Mouse (Mus musculus) forebrain, embryonic 12.5 days (tissue): Measurements from ENCODE around the gene Ppp1r9a. TPM values are rescaled to one million over a fixed set of nuclear protein-coding genes. Genes with fewer than 3 reads are reported as not detected.
A peak's percentile ranks its signal among the peaks of the same experiment; 100 is the strongest.
"Not testable (repeated sequence)": the region's sequence is repeated elsewhere in the genome, so short reads cannot be mapped to it uniquely, and the experiment has no call there.

Experiments used
- ATAC-seq: fragments of 200-750 bp; cut with Nextera tagmentation; 2 replicates; pipeline ENCODE4 v1.8.0; 2017; ENCODE audit warnings: moderate TSS enrichment; ENCODE audit not compliant: low FRiP score
- H3K27ac ChIP-seq: fragments of 300-500 bp; sonication (generic); 2 replicates; pipeline ENCODE4 v1.5.1; 2016; ENCODE audit warnings: mild to moderate bottlenecking
- H3K27me3 ChIP-seq: fragments of 300-500 bp; sonication (generic); 2 replicates; pipeline ENCODE4 v1.6.1; 2016; ENCODE audit warnings: mild to moderate bottlenecking
- H3K36me3 ChIP-seq: fragments of 300-500 bp; sonication (generic); replicated peaks from 2 replicates; pipeline ENCODE4 v1.6.1; 2016; ENCODE audit warnings: mild to moderate bottlenecking
- H3K4me1 ChIP-seq: fragments of 300-500 bp; sonication (generic); 2 replicates; pipeline ENCODE4 v1.6.1; 2016
- H3K4me2 ChIP-seq: fragments of 300-500 bp; sonication (generic); 2 replicates; pipeline ENCODE4 v1.6.1; 2016; ENCODE audit warnings: mild to moderate bottlenecking, moderate library complexity
- H3K4me3 ChIP-seq: fragments of 300-500 bp; sonication (generic); replicated peaks from 2 replicates; pipeline ENCODE4 v1.5.1; 2016; ENCODE audit warnings: mild to moderate bottlenecking
- H3K9ac ChIP-seq: fragments of 300-500 bp; sonication (generic); 2 replicates; pipeline ENCODE4 v1.6.1; 2016; ENCODE audit warnings: mild to moderate bottlenecking
- H3K9me3 ChIP-seq: fragments of 300-500 bp; sonication (generic); 2 replicates; pipeline ENCODE4 v1.6.1; 2016
- WGBS: fragments of 180-500 bp; shearing (Covaris S2); methylation state at CpG from one replicate; pipeline ENCODE4 v1.1.7; 2016; 5-methylcytosine and 5-hydroxymethylcytosine counted together
- polyA plus RNA-seq: library from polyadenylated mRNA; unstranded; fragments of >200 nt; fragmentation: Nextera tagmentation; extraction: Ambion mirVana; gene quantifications from 2 replicates; pipeline ENCODE4 v1.2.1, GENCODE M21; 2016

Gene Ppp1r9a
- polyA plus RNA-seq, 1 experiment from 2014 or later: 30.5 TPM

DNA sequence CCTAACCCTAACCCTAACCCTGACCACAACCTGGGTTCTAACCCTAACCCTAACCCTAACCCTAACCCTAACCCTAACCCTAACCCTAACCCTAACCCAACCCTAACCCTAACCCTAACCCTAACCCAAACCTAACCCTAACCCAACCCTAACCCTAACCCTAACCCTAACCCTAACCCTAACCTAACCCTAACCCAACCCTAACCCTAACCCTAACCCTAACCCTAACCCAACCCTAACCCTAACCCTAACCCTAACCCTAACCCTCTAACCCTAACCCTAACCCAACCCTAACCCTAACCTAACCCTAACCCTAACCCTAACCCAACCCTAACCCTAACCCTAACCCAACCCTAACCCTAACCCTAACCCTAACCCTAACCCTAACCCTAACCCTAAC, 21.1 kb downstream of the Ppp1r9a start:
- not testable (repeated sequence) for H3K36me3 ChIP-seq, H3K9ac ChIP-seq, H3K4me3 ChIP-seq, H3K9me3 ChIP-seq, H3K27ac ChIP-seq, H3K4me2 ChIP-seq, H3K27me3 ChIP-seq, H3K4me1 ChIP-seq
- ATAC-seq: peak; percentile 55

- no peak overlapping the region for H3K4me2 ChIP-seq
- H3K4me1 ChIP-seq: peaks cover 2% of the 10 kb centered on the region; the same call in 1 of the 2 replicates
- WGBS: 72% methylated on average over 14 of the region's 14 CpGs
- no peak overlapping the region for H3K9ac ChIP-seq
- H3K27me3 ChIP-seq: no peaks in the 10 kb centered on the region
- no peak overlapping the region for H3K4me3 ChIP-seq
- no peak for ATAC-seq
- no peaks in the 10 kb centered on the region for H3K9me3 ChIP-seq
- H3K36me3 ChIP-seq: peaks cover 4% of the 10 kb centered on the region; the same call in 1 of the 2 replicates
- no peak overlapping the region for H3K27ac ChIP-seq
Measured at GRCm38 (mm10) chr6:4925966-4926687, 23.4 kb downstream of the Ppp1r9a start.

GRCm38 (mm10) chr6:4930321-4930720, 27.6 kb downstream of the Ppp1r9a start:
- no peak for ATAC-seq

DNA sequence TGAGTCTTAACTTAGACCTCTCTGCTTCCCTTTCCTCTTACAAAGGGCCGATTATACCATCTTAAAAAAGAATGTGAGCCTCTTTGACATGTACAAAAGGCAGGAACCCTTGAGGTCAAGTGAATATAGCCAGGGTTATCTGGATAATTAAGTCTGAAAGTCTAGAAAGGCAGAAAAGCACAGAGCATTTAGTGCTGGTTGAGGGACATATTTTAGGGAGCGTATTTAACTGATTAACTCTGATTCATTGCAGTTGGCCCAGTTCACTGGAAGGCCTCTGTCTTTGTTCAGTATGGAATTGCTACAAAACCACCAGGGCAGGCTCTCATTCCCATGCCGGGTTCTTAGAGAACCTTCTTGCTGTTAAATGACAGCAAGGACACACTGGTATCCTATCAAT, 36.2 kb downstream of the Ppp1r9a start:
- no peak overlapping the region for H3K9ac ChIP-seq
- no peak for ATAC-seq
- no peak overlapping the region for H3K4me3 ChIP-seq
- peaks cover 9% of the 10 kb centered on the region for H3K4me1 ChIP-seq
- H3K4me2 ChIP-seq: no peak overlapping the region
- no peak overlapping the region for H3K27ac ChIP-seq
- no peaks in the 10 kb centered on the region for H3K27me3 ChIP-seq
- WGBS: 5% methylated on average over 3 of the region's 3 CpGs
- no peaks in the 10 kb centered on the region for H3K36me3 ChIP-seq
- H3K9me3 ChIP-seq: no peaks in the 10 kb centered on the region

More at GRCm38 (mm10) chr6:4930321-4930720, 27.6 kb downstream of the Ppp1r9a start:
- H3K4me2 ChIP-seq: no peak overlapping the region
- peaks cover 2% of the 10 kb centered on the region; the same call in 1 of the 2 replicates for H3K4me1 ChIP-seq
- no peak overlapping the region for H3K4me3 ChIP-seq
- H3K36me3 ChIP-seq: peaks cover under 1% of the 10 kb centered on the region; the same call in 1 of the 2 replicates
- H3K9ac ChIP-seq: no peak overlapping the region
- 91% methylated on average over 3 of the region's 3 CpGs for WGBS
- no peaks in the 10 kb centered on the region for H3K9me3 ChIP-seq
- H3K27ac ChIP-seq: no peak overlapping the region
- H3K27me3 ChIP-seq: no peaks in the 10 kb centered on the region

GRCm38 (mm10) chr6:4940086-4940485, 37.4 kb downstream of the Ppp1r9a start:
- whole genome bisulfite sequencing: 47% methylated on average over 6 of the region's 6 CpGs
- Histone ChIP-seq H3K27ac (no peak overlapping the region), H3K4me3 (no peak overlapping the region), H3K27me3 (no peaks in the 10 kb centered on the region), H3K9me3 (no peaks in the 10 kb centered on the region), H3K4me1 (peaks cover 9% of the 10 kb centered on the region), H3K4me2 (no peak overlapping the region), H3K9ac (no peak overlapping the region), H3K36me3 (no peaks in the 10 kb centered on the region)
- no peak for ATAC-seq

- ATAC-seq: no peak
- H3K27me3 ChIP-seq: no peaks in the 10 kb centered on the region
- 88% methylated on average over 9 of the region's 9 CpGs for WGBS
- H3K4me3 ChIP-seq: no peak overlapping the region
- H3K9ac ChIP-seq: no peak overlapping the region
- H3K9me3 ChIP-seq: no peaks in the 10 kb centered on the region
- H3K36me3 ChIP-seq: no peaks in the 10 kb centered on the region
- H3K27ac ChIP-seq: no peak overlapping the region
- no peak overlapping the region for H3K4me2 ChIP-seq
- peaks cover 9% of the 10 kb centered on the region for H3K4me1 ChIP-seq
Measured at GRCm38 (mm10) chr6:4940639-4941038, 37.9 kb downstream of the Ppp1r9a start.

DNA sequence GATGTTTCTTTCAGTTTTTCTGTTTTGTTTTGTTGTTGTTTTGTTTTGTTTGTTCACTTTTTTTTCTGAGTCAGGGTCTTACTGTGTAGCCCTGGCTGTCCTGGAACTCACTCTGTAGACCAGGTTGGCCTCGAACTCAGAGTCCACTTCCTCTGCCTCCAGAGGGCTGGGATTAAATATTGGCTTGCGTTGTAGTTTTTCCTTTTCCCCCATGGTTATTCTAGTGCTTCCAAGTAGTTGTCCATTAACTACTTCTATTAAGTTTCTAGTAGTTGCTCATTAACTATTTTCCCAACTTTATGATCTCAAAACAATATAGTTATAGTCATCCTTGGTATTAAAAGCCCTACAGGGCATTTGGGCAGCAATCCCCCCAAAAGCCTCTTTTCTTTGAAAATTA, 41.1 kb downstream of the Ppp1r9a start:
- Histone ChIP-seq H3K27ac (no peak overlapping the region), H3K36me3 (no peaks in the 10 kb centered on the region), H3K4me3 (no peak overlapping the region), H3K9ac (no peak overlapping the region), H3K27me3 (no peaks in the 10 kb centered on the region), H3K4me1 (peaks cover 6% of the 10 kb centered on the region), H3K4me2 (no peak overlapping the region), H3K9me3 (no peaks in the 10 kb centered on the region)
- 97% methylated on average over 2 of the region's 2 CpGs for WGBS
- no peak for ATAC-seq

- no peaks in the 10 kb centered on the region for H3K27me3 ChIP-seq
- WGBS: 96% methylated on average over 4 of the region's 4 CpGs
- no peak overlapping the region for H3K27ac ChIP-seq
- H3K36me3 ChIP-seq: no peaks in the 10 kb centered on the region
- H3K9me3 ChIP-seq: no peaks in the 10 kb centered on the region
- ATAC-seq: no peak
- H3K9ac ChIP-seq: no peak overlapping the region
- no peaks in the 10 kb centered on the region; the same call in 1 of the 2 replicates for H3K4me1 ChIP-seq
- H3K4me3 ChIP-seq: no peak overlapping the region
- no peak overlapping the region for H3K4me2 ChIP-seq
Measured at GRCm38 (mm10) chr6:4948056-4948455, 45.3 kb downstream of the Ppp1r9a start.

GRCm38 (mm10) chr6:4949701-4950100, 47.0 kb downstream of the Ppp1r9a start:
- no peaks in the 10 kb centered on the region for H3K9me3 ChIP-seq
- 81% methylated on average over 4 of the region's 4 CpGs for WGBS
- H3K9ac ChIP-seq: no peak overlapping the region
- no peak overlapping the region for H3K27ac ChIP-seq
- no peaks in the 10 kb centered on the region for H3K27me3 ChIP-seq
- H3K36me3 ChIP-seq: no peaks in the 10 kb centered on the region
- H3K4me3 ChIP-seq: no peak overlapping the region
- ATAC-seq: no peak
- H3K4me2 ChIP-seq: no peak overlapping the region
- H3K4me1 ChIP-seq: no peaks in the 10 kb centered on the region; the same call in 1 of the 2 replicates

DNA sequence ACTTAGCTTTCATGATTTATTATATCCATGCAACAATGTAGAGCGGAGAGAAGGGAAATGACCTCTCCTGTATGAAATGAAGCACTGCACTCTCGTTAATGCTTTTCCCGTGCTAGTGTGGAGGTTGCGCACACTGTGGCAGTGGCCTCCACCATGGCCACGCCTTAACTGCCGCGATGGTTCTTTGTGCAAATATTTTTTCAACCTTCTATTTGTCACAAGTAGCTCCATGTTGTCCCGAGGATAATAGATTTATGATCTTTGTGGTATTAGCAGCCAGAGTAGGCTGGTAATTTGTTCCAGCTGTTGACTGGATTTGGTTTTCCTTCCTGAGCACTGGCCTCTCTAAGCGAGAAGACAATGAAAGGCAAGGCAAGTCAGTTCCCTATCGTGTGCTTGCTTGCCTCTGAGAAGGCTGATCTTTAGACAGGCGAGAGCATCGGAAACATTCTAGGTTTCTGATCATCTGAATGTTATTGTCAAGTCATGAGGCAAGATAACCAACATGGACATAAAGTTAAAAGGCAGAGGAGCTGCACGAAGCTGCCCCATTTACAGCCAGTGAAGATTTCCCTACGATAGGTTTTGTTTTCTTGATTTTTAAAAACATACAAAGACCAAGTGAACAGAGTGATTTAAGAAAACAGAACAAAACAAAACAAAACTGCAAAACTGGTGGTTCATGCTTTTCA, 50.5 kb downstream of the Ppp1r9a start:
- no peaks in the 10 kb centered on the region; the same call in 1 of the 2 replicates for H3K4me1 ChIP-seq
- no peak overlapping the region for H3K27ac ChIP-seq
- no peak for ATAC-seq
- 85% methylated on average over 14 of the region's 14 CpGs for WGBS
- H3K4me2 ChIP-seq: no peak overlapping the region
- no peak overlapping the region for H3K9ac ChIP-seq
- no peak overlapping the region for H3K4me3 ChIP-seq
- H3K27me3 ChIP-seq: no peaks in the 10 kb centered on the region
- no peaks in the 10 kb centered on the region for H3K9me3 ChIP-seq
- H3K36me3 ChIP-seq: no peaks in the 10 kb centered on the region

- no peak overlapping the region for H3K4me2 ChIP-seq
- no peak overlapping the region for H3K27ac ChIP-seq
- no peak for ATAC-seq
- WGBS: 84% methylated on average over 6 of the region's 6 CpGs
- no peak overlapping the region for H3K4me3 ChIP-seq
- H3K36me3 ChIP-seq: no peaks in the 10 kb centered on the region
- H3K27me3 ChIP-seq: no peaks in the 10 kb centered on the region
- no peaks in the 10 kb centered on the region for H3K9me3 ChIP-seq
- no peak overlapping the region for H3K9ac ChIP-seq
- H3K4me1 ChIP-seq: no peaks in the 10 kb centered on the region
Measured at GRCm38 (mm10) chr6:4956651-4957050, 53.9 kb downstream of the Ppp1r9a start.

GRCm38 (mm10) chr6:4962197-4962596, 59.5 kb downstream of the Ppp1r9a start:
- ATAC-seq: no peak
- Histone ChIP-seq H3K9me3 (no peaks in the 10 kb centered on the region), H3K4me2 (no peak overlapping the region), H3K27me3 (no peaks in the 10 kb centered on the region), H3K4me3 (no peak overlapping the region), H3K4me1 (peaks cover 5% of the 10 kb centered on the region), H3K27ac (no peak overlapping the region), H3K36me3 (no peaks in the 10 kb centered on the region), H3K9ac (no peak overlapping the region)
- 85% methylated on average over 4 of the region's 4 CpGs for WGBS

- no peaks in the 10 kb centered on the region for H3K27me3 ChIP-seq
- 73% methylated on average over 5 of the region's 5 CpGs for WGBS
- H3K4me3 ChIP-seq: no peak overlapping the region
- H3K4me1 ChIP-seq: peaks cover 5% of the 10 kb centered on the region
- H3K36me3 ChIP-seq: no peaks in the 10 kb centered on the region
- no peak for ATAC-seq
- H3K27ac ChIP-seq: no peak overlapping the region
- no peak overlapping the region for H3K9ac ChIP-seq
- no peak overlapping the region for H3K4me2 ChIP-seq
- no peaks in the 10 kb centered on the region for H3K9me3 ChIP-seq
Measured at GRCm38 (mm10) chr6:4963049-4963448, 60.3 kb downstream of the Ppp1r9a start.
